In genomic region chr9:25212309-25213163, GRCm38 (mm10) we compare ENCODE assay signal across 7 mouse cellular contexts. TPM values are rescaled to one million over a fixed set of nuclear protein-coding genes. Genes with fewer than 3 reads are reported as not detected.
DNase-seq lines count a peak whose midpoint lies in the region; ATAC-seq lines count a peak whose summit lies in the region.

No protein-coding gene starts in this region.

- peak overlapping the region; percentile 79 for H3K27ac ChIP-seq in heart, embryonic 16.5 days (ENCODE audit: low read length)

- peaks cover 25% of the 10 kb centered on the region for H3K4me1 ChIP-seq in heart, embryonic 16.5 days (ENCODE audit: control insufficient read depth, insufficient read depth, low read length)

- no peak overlapping the region for H3K4me2 ChIP-seq in heart, embryonic 16.5 days (ENCODE audit: low read depth, low read length)

- 50% methylated on average over 9 of the region's 9 CpGs for WGBS in heart, embryonic 16.5 days

- no peak overlapping the region; the same call in 1 of the 2 replicates for H3K9ac ChIP-seq in heart, embryonic 16.5 days (ENCODE audit: low read length)

- peak; percentile 69 for ATAC-seq in heart, embryonic 16.5 days (replicated peaks; ENCODE audit: extremely low read depth, insufficient read depth, low FRiP score)
- no peak for ATAC-seq in inflammation-experienced regulatory T-cells, adult 6 months
- no peak for ATAC-seq in granulocyte monocyte progenitor cell, adult 5-6 weeks (replicated peaks; ENCODE audit: poor library complexity, severe bottlenecking)

- H3K36me3 ChIP-seq in heart, embryonic 16.5 days (ENCODE audit: control insufficient read depth, insufficient read depth) = no peaks in the 10 kb centered on the region

- peak; percentile 53 for DNase-seq in brain, adult 2 months (ENCODE audit: low read depth, low spot score)
- peak; percentile 28 for DNase-seq in embryo, embryonic 10.5 days (ENCODE audit: low spot score)
- DNase-seq in lung, postnatal 10 days = peak; percentile 32
- no peak for DNase-seq in spleen, postnatal 4 days (ENCODE audit: low spot score in 2 of 2)

- no peaks in the 10 kb centered on the region for H3K27me3 ChIP-seq in heart, embryonic 16.5 days (ENCODE audit: control insufficient read depth, insufficient read depth, low read length)

- H3K9me3 ChIP-seq in heart, embryonic 16.5 days (replicated peaks; ENCODE audit: control insufficient read depth, low read length) = 0 out of 2 replicates have a peak, but pooled peaks cover 2% of the 10 kb centered on the region

- H3K4me3 ChIP-seq in heart, embryonic 16.5 days (ENCODE audit: low read length) = no peak overlapping the region

RNA-seq across cellular contexts. Expression of gene Sept7, which starts 39.7 kb away (rescaled TPM):
- polyA plus RNA-seq in heart, embryonic 16.5 days (2015; fragmentation: Nextera tagmentation; extraction: Ambion mirVana) = 228 and 273 TPM in 2 replicates
- 100 to 1,000 TPM; 405 to 568 (median 467) TPM for polyA plus RNA-seq in inflammation-experienced regulatory T-cells, adult 6 months (2017; shearing (Covaris generic))
- total RNA-seq in granulocyte monocyte progenitor cell, adult 5-6 weeks (2014; fragmentation: Nextera tagmentation) = 128 and 131 TPM in 2 replicates
- total RNA-seq in granulocyte monocyte progenitor cell, adult 5-6 weeks (2017) = 283 and 309 TPM in 2 replicates

Comparison
In these comparisons a context has a peak if more than half of its experiments do, and no peak if none do; other contexts are left out.
1. DNase-seq: peak in brain, adult 2 months (single experiment), embryo, embryonic 10.5 days (single experiment) and lung, postnatal 10 days (single experiment); none in spleen, postnatal 4 days (0 of 2).